10 mouse cellular contexts compared by ENCODE assay signal in the genomic region with DNA sequence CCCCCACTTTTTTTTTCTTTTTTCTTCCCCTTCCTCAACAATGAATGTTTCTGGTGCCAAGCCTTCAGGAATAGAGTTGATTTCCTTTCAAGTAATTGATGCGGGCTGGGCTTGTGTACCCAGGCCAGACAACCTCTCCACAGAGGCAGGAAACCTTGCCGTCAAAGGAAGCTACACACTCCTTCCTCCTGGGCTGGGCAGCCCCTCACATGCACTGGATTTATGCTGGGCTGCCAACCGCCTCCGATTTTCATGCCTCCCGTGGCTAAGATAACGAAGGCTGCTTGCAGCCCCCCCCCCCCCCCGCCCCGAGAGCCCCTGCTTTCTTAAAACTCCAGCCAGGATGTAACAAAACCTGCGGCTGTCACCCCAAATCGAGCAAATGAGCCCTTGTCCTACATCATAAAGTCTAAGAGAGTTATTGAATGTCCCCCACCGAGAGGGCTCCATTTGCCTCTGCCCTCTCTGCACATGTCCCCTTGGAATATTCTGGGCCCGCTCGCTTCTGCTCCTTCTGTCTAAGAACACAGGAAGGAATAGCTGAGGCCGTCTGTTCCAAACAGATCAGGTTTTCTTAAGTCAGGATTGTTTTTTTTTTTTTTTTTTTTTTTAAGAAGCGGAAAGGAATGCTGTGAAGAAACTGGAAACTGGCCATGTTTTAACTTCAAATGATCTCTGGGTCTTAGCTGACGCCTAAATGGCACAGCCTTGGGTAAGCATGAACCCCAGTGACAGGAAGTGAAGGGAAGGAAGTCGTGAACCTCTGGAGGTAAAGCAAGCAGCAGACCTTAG.
DNase-seq lines count a peak whose midpoint lies in the region; ATAC-seq lines count a peak whose summit lies in the region.
"Had no signal": no experiment of that assay in that cellular context is flagged by ENCODE, and none has a peak within 500 bp of the region (broad histone marks: within the 10 kb centered on the region; RNA-seq: fewer than 3 reads in every experiment).

No protein-coding gene starts in this region.

- peak overlapping the region; percentile 49; the same call in 1 of the 2 replicates for H3K27ac ChIP-seq in heart, embryonic 12.5 days (ENCODE audit: poor library complexity, severe bottlenecking)
- H3K27ac ChIP-seq in neural tube, embryonic 15.5 days (replicated peaks), result no peak overlapping the region
- H3K27ac ChIP-seq: liver, embryonic 15.5 days had no signal

- H3K4me1 ChIP-seq in heart, embryonic 12.5 days (replicated peaks), result peaks cover 32% of the 10 kb centered on the region
- peaks cover 28% of the 10 kb centered on the region for H3K4me1 ChIP-seq in neural tube, embryonic 15.5 days
- H3K4me1 ChIP-seq: liver, embryonic 15.5 days had no signal

- H3K4me2 ChIP-seq in heart, embryonic 12.5 days, result peak overlapping the region; percentile 37; the same call in 1 of the 2 replicates
- no peak overlapping the region for H3K4me2 ChIP-seq in neural tube, embryonic 15.5 days
- H3K4me2 ChIP-seq: liver, embryonic 15.5 days had no signal

- WGBS in heart, embryonic 12.5 days, result 24% methylated on average over 17 of the region's 17 CpGs
- WGBS in neural tube, embryonic 15.5 days, result 11% methylated on average over 17 of the region's 17 CpGs

- H3K36me3 ChIP-seq in heart, embryonic 12.5 days, result no peaks in the 10 kb centered on the region
- no peaks in the 10 kb centered on the region for H3K36me3 ChIP-seq in neural tube, embryonic 15.5 days
- H3K36me3 ChIP-seq: liver, embryonic 15.5 days had no signal

- H3K9me3 ChIP-seq in heart, embryonic 12.5 days (replicated peaks), result no peaks in the 10 kb centered on the region
- no peaks in the 10 kb centered on the region for H3K9me3 ChIP-seq in neural tube, embryonic 15.5 days (replicated peaks)
- H3K9me3 ChIP-seq: liver, embryonic 15.5 days had no signal

- DNase-seq in heart, adult 11 months, result no peak
- DNase-seq in neural tube, embryonic 10.5 days (ENCODE audit: extremely low spot score, low spot score), result peak; percentile 29
- DNase-seq in kidney, postnatal 10 days, result peak; percentile 53
- DNase-seq in retina, postnatal 1 day, result peak; percentile 37
- no peak for DNase-seq in B cell, adult 2 months
- DNase-seq in layer of hippocampus, postnatal 36 days, result no peak
- DNase-seq: cerebellum, adult 8-10 months had no signal

- ATAC-seq in heart, embryonic 12.5 days (ENCODE audit: insufficient number of reproducible peaks, low FRiP score), result 0 out of 2 replicates have a peak, but pooled peaks have one; percentile 43
- no peak for ATAC-seq in neural tube, embryonic 15.5 days (ENCODE audit: low FRiP score)

- H3K9ac ChIP-seq in heart, embryonic 12.5 days, result no peak overlapping the region
- H3K9ac ChIP-seq in neural tube, embryonic 15.5 days (replicated peaks), result no peak overlapping the region
- H3K9ac ChIP-seq: liver, embryonic 15.5 days had no signal

- H3K4me3 ChIP-seq in heart, embryonic 12.5 days, result no peak overlapping the region
- H3K4me3 ChIP-seq in neural tube, embryonic 15.5 days (replicated peaks), result no peak overlapping the region
- H3K4me3 ChIP-seq: liver, embryonic 15.5 days had no signal

- H3K27me3 ChIP-seq in heart, embryonic 12.5 days (replicated peaks), result peaks cover 5% of the 10 kb centered on the region
- H3K27me3 ChIP-seq in neural tube, embryonic 15.5 days (replicated peaks), result peaks cover 30% of the 10 kb centered on the region

Comparison
In these comparisons a context has a peak if more than half of its experiments do, and no peak if none do; other contexts are left out.
1. DNase-seq: peak in neural tube, embryonic 10.5 days (single experiment), kidney, postnatal 10 days (single experiment) and retina, postnatal 1 day (single experiment); none in heart, adult 11 months (single experiment), B cell, adult 2 months (0 of 2) and layer of hippocampus, postnatal 36 days (0 of 2).